Mouse (Mus musculus) liver, embryonic 13.5 days (tissue): Measurements from ENCODE around the gene Gm20604. TPM values are rescaled to one million over a fixed set of nuclear protein-coding genes. Genes with fewer than 3 reads are reported as not detected.
A peak's percentile ranks its signal among the peaks of the same experiment; 100 is the strongest.

Experiments
- ATAC-seq: fragments of 200-750 bp; cut with Nextera tagmentation; 2 replicates; pipeline ENCODE4 v1.8.0; 2017; ENCODE audit warnings: low read depth, mild to moderate bottlenecking, moderate number of reproducible peaks, moderate library complexity
- DNase-seq: peaks from one replicate; pipeline ENCODE4 v3.0.0; 2022
- H3K27ac ChIP-seq: fragments of 300-500 bp; sonication (generic); 2 replicates; pipeline ENCODE4 v1.5.1; 2015; ENCODE audit warnings: moderate library complexity, mild to moderate bottlenecking, inconsistent platforms
- H3K27me3 ChIP-seq: fragments of 300-500 bp; sonication (generic); 2 replicates; pipeline ENCODE4 v1.6.1; 2015; ENCODE audit warnings: mild to moderate bottlenecking, inconsistent platforms
- H3K36me3 ChIP-seq: fragments of 300-500 bp; sonication (generic); 2 replicates; pipeline ENCODE4 v1.6.1; 2015; ENCODE audit warnings: mild to moderate bottlenecking, inconsistent platforms
- H3K4me1 ChIP-seq: fragments of 300-500 bp; sonication (generic); replicated peaks from 2 replicates; pipeline ENCODE4 v1.6.1; 2015; ENCODE audit warnings: inconsistent platforms
- H3K4me2 ChIP-seq: fragments of 300-500 bp; sonication (generic); 2 replicates; pipeline ENCODE4 v1.6.1; 2015; ENCODE audit warnings: inconsistent platforms, mild to moderate bottlenecking, moderate library complexity
- H3K4me3 ChIP-seq: fragments of 300-500 bp; sonication (generic); replicated peaks from 2 replicates; pipeline ENCODE4 v1.5.1; 2015; ENCODE audit warnings: mild to moderate bottlenecking, inconsistent platforms
- H3K9ac ChIP-seq: fragments of 300-500 bp; sonication (generic); 2 replicates; pipeline ENCODE4 v1.6.1; 2015; ENCODE audit warnings: mild to moderate bottlenecking, inconsistent platforms
- H3K9me3 ChIP-seq: fragments of 300-500 bp; sonication (generic); replicated peaks from 2 replicates; pipeline ENCODE4 v1.6.1; 2016; ENCODE audit warnings: inconsistent platforms
- WGBS: fragments of 180-500 bp; shearing (Covaris S2); methylation state at CpG from one replicate; pipeline ENCODE4 v1.1.7; 2015; ENCODE audit not compliant: insufficient replicate concordance; 5-methylcytosine and 5-hydroxymethylcytosine counted together
- polyA plus RNA-seq: library from polyadenylated mRNA; unstranded; fragments of >200 nt; fragmentation: Nextera tagmentation; extraction: Ambion mirVana; gene quantifications from 2 replicates; pipeline ENCODE4 v1.2.1, GENCODE M21; 2015

Gm20604 gene
- polyA plus RNA-seq, 1 experiment from 2014 or later, result 11.0 TPM

DNA sequence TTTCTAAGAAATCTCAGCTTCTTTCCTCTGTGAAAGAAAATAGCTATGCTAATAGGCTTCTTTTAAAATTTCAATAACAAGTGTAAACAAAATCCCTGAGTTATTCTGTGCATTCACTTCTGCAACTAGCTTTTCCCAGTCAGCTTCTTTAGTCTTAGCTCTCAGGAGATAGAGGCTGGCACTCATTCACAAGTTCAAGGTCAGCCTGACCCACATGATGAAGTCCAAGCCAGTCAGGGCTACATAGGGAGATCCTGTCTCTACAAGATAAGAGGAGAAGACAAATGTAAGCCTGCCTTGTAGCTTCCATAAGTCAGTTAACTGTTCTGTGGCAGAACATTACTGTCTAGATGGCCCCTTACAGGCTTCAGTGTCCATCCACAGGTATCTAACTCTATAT, 5.2 kb upstream of the Gm20604 start:
- Histone ChIP-seq H3K9me3 (no peaks in the 10 kb centered on the region), H3K4me3 (no peak overlapping the region), H3K9ac (no peak overlapping the region), H3K4me1 (peaks cover 25% of the 10 kb centered on the region), H3K4me2 (no peak overlapping the region), H3K36me3 (peaks cover 62% of the 10 kb centered on the region), H3K27ac (no peak overlapping the region), H3K27me3 (no peaks in the 10 kb centered on the region)
- ATAC-seq, result no peak
- DNase-seq, result no peak

DNA sequence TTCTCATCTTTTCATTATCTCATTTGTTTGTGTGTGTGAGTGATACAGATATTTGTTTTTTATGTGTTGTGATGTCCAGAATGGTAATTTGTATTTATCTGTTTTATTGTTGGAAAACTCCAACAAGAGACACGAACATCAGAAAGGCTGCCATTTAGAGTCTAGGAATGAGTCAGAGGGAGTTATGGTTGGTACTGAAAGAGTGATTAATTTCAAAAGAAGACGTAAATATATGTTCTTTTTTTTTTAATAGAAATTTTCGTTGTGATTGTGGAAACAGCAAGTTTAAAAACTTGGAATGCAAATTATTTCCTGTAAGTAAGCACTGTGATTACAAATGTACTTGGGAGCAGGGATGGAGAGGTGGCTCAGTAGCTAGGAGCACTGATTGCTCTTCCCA, 3.2 kb upstream of the Gm20604 start:
- ATAC-seq, result no peak
- WGBS, result 78% methylated on average over 3 of the region's 3 CpGs

DNA sequence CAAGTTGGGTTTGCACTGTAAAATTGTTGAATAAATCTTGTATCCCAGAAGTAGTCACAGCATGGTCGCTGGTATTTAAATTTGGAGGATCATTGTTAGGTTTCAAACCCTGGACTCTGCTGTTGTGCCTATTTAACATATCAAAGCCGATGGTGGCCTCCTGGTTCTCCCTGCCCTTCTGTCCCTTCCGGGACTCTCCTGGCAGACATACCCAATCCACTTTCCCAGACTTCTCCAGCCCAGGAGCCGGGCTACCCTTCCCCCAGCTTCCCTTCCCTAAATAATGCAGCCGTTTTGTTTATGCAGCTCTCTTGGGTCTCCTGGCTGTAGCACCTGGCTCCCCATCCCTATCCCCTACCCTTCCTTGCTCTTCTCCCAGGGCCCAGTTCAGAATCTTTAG, 464 bp upstream of the Gm20604 start:
- Histone ChIP-seq H3K4me1 (peaks cover 43% of the 10 kb centered on the region), H3K9ac (peak overlapping the region; percentile 92), H3K4me2 (peak overlapping the region; percentile 92), H3K9me3 (no peaks in the 10 kb centered on the region), H3K36me3 (peaks cover 20% of the 10 kb centered on the region), H3K27ac (no peak overlapping the region), H3K27me3 (no peaks in the 10 kb centered on the region), H3K4me3 (peak overlapping the region; percentile 94)
- 13% methylated on average over 5 of the region's 5 CpGs for WGBS
- no peak for DNase-seq
- no peak for ATAC-seq

More for the DNA sequence above, 3.2 kb upstream of the Gm20604 start:
- H3K27me3 ChIP-seq, result no peaks in the 10 kb centered on the region
- no peaks in the 10 kb centered on the region for H3K9me3 ChIP-seq
- no peak overlapping the region for H3K27ac ChIP-seq
- no peak overlapping the region for H3K4me2 ChIP-seq
- no peak for DNase-seq
- no peak overlapping the region for H3K9ac ChIP-seq
- H3K4me1 ChIP-seq, result peaks cover 24% of the 10 kb centered on the region
- H3K4me3 ChIP-seq, result no peak overlapping the region
- peaks cover 43% of the 10 kb centered on the region for H3K36me3 ChIP-seq

DNA sequence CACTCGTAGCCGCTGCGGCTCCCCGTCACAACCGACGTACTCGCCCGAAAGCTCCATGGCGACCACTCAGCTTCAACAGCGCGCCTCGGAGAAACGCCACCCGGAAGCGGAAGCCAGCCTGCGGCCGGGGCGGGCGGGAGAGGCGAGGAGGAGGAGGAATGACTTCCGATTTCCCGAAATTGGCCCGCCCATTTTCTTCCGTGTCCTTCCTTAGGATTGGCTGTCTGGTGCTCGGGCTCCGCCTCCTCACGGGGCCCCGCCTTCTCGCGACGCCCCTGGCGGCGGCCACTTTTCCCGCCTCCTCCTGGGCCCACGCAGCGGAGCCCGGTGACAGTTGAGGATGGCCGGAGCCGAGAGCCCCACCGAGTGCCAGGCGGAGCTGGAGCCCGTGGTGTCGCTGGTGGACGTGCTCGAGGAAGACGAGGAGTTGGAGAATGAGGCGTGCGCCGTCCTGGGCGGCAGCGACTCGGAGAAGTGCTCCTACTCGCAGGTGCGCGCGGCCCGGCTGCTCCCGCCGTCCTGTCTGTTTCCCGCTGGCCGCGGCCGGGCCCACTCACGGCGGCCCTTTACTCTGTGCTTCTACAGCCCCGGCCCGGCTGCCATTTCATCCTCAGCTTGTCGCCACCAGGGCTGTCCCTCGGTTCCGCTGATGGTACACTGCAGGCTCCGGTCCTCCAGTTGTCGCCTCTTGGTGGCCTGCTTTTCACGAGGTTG, 626 bp downstream of the Gm20604 start, which contains the start of the genes Gm28051, Gon7 and Ubr7:
TSS of gene Gm28051 (minus strand) at position 77 of the 714 bp plus-strand sequence.
TSS of gene Gon7 (minus strand) at position 115 of the 714 bp plus-strand sequence.
TSS of gene Ubr7 (plus strand) at position 279 of the 714 bp plus-strand sequence.
- DNase-seq, result peak; percentile 96
- Histone ChIP-seq H3K4me1 (peaks cover 40% of the 10 kb centered on the region), H3K4me3 (peak within 1 kb of the TSS; percentile 94), H3K9ac (peak within 1 kb of the TSS; percentile 92), H3K27me3 (no peaks in the 10 kb centered on the region), H3K27ac (peak within 1 kb of the TSS; percentile 84), H3K36me3 (peaks cover 20% of the 10 kb centered on the region), H3K4me2 (peak within 1 kb of the TSS; percentile 92), H3K9me3 (no peaks in the 10 kb centered on the region)
- WGBS, result under 1% methylated on average over 73 of the region's 73 CpGs
- ATAC-seq, result peak; percentile 94

DNA sequence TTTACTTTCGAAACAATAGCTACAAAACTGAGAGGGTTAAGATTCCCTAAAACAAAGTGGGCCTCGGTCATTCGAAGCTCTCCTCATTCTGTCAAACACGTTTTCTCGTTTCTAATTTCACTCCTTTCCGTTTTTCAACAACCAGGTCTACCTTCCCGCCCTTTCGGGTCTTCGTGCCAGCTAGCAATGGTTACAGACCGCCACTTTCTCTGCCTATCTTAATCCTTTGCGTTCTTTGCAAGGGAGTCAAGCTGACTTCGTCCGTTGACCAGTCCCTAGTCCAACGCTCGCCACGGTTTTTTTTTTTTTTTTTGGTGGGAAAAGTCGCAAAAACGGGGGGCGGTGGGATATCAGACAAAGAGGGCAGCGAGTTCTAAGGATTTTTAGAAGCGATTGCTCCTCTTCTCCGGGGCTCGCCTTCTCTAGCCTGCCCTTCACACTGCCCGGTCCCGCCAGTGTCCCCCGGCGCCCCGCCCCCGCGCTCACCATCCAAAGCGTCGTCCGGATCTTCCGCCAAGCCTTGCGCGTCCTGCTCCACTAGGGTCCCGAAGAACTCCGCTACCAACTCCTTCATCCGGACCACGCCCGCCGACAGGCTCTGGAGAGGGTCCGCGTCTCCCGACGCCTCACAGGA, 1.3 kb downstream of the Gm20604 start:
- peak overlapping the region; percentile 94 for H3K4me3 ChIP-seq
- H3K9ac ChIP-seq, result peak overlapping the region; percentile 79
- peak overlapping the region; percentile 92 for H3K4me2 ChIP-seq
- H3K27me3 ChIP-seq, result no peaks in the 10 kb centered on the region
- H3K4me1 ChIP-seq, result peaks cover 40% of the 10 kb centered on the region
- no peaks in the 10 kb centered on the region for H3K9me3 ChIP-seq
- H3K36me3 ChIP-seq, result peaks cover 13% of the 10 kb centered on the region
- 2% methylated on average over 46 of the region's 46 CpGs for WGBS
- DNase-seq (no peak), ATAC-seq (peak; percentile 79)
- peak overlapping the region; percentile 84 for H3K27ac ChIP-seq

DNA sequence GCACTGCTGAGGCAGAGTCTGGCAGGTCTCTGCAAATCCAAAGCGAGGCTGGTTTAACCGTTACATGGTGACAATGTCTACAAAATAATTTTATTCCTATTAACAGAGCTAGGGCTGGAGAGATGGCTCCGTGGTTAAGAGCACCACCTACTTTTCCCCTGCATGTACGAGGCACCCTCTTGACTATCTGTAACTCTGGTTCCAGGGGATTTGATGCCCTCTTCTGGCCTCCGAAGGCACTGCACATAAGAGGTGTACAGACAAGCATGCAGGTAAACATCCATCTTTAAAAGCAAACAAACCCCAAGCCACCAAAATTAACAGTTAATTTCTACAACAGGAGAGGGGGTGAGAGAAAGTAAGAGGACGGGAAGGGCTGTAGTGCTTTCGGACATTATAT, 2.2 kb downstream of the Gm20604 start:
- H3K27me3 ChIP-seq, result no peaks in the 10 kb centered on the region

DNA sequence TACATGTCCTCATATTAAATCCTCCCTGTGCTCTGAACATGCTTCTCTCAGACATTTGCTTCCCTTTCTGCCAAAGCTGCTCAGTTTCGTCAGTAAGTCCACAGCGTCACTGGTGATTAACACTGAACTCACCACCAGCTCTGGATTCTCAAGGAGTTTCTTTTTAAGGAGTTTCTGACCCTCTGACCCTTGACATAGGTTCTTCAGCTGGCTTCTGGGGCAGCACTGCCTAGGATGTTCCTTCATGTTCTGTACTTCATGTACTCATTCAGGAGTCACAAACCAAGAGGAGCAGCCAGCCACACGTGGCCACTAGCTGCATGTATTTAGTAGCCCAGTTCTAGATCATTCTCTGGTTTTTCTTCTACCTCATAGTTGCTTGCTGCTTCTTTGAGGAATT, 10.2 kb downstream of the Gm20604 start:
- no peaks in the 10 kb centered on the region for H3K9me3 ChIP-seq
- H3K27ac ChIP-seq, result no peak overlapping the region
- H3K4me1 ChIP-seq, result peaks cover 36% of the 10 kb centered on the region
- no peaks in the 10 kb centered on the region for H3K27me3 ChIP-seq
- H3K4me2 ChIP-seq, result no peak overlapping the region
- no peak for ATAC-seq
- H3K36me3 ChIP-seq, result peaks cover 22% of the 10 kb centered on the region
- no peak overlapping the region for H3K4me3 ChIP-seq
- H3K9ac ChIP-seq, result no peak overlapping the region
- WGBS, result 74% methylated on average over 3 of the region's 3 CpGs
- DNase-seq, result no peak

More for the DNA sequence above, 2.2 kb downstream of the Gm20604 start:
- no peaks in the 10 kb centered on the region for H3K9me3 ChIP-seq
- DNase-seq (peak; percentile 54), ATAC-seq (no peak)
- peak overlapping the region; percentile 94 for H3K4me3 ChIP-seq
- peaks cover 8% of the 10 kb centered on the region for H3K36me3 ChIP-seq
- 72% methylated on average over 7 of the region's 7 CpGs for WGBS
- peaks cover 40% of the 10 kb centered on the region for H3K4me1 ChIP-seq
- H3K9ac ChIP-seq, result peak overlapping the region; percentile 79
- peak overlapping the region; percentile 84; the same call in 1 of the 2 replicates for H3K27ac ChIP-seq
- peak overlapping the region; percentile 92 for H3K4me2 ChIP-seq

DNA sequence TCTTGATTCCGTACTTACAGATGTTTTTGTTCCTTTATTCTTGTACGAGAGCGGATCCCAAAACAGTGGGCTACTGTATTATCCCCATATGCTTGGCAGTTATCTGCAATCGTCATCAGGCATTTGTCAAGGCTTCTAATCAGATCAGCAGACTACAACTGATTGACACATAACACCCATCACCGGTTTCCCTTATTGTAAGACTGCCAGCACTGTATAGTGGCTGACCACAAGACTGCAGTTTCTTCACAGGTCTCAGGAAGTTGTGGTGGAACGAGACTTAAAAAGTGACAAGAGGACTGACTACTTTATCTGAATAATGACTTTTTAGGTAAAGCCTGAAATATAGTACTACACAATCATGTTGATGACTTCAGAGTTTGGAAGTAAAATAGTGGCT, 13.6 kb downstream of the Gm20604 start:
- H3K9me3 ChIP-seq, result no peaks in the 10 kb centered on the region
- 13% methylated on average over 6 of the region's 6 CpGs for WGBS
- no peak for DNase-seq
- peak overlapping the region; percentile 93 for H3K4me3 ChIP-seq
- no peak for ATAC-seq
- peak overlapping the region; percentile 96 for H3K27ac ChIP-seq
- H3K36me3 ChIP-seq, result peaks cover 25% of the 10 kb centered on the region
- peak overlapping the region; percentile 81 for H3K4me2 ChIP-seq
- no peaks in the 10 kb centered on the region for H3K27me3 ChIP-seq
- H3K4me1 ChIP-seq, result peaks cover 50% of the 10 kb centered on the region
- peak overlapping the region; percentile 93 for H3K9ac ChIP-seq

DNA sequence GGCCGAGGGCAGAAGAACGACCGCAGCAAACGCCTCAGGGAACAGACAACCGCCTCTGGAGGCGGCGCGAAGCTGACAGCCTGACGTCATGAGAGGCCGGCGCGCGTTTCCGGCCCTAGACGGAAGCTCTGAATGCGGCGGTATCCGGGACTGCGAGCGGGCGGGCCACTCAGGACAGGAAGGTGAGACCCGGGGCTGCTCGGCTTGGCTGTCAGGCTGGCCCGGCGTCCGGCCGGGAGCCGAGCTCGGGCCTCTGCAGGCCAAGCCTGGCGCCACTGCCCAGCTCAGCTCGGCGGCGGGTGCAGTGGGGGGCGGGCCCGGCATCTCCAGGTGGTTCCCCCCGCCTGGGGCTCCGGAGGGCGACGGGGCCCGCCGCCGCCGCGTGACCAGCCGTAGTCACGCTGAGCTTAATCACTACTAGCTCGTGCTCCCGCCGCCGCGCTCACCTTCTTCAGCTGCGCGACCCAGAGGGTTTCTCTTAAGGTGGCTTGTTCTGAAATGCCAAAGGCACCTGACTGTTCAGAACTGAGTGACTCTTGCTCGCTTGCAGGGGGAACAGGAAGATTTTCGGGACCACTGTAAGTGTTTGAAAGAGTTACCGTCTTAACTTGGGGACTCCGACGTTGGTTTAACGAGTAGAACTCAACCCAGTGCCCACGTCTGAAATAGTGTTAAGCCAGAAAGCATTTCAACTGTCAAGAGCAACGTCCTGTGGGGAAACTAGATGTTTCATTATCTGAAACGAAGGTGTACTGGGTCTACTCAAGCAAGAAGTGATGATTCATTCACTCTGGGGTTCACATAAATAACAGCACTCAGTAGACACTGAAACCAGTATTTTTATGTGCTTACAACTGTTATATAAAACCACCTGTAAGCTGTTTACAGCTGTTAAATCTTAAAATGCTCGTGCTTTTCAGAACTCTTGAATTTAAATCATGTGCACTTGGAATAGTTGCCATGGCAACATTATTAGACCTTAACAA, 14.6 kb downstream of the Gm20604 start, which contains the start of the genes Moap1 and Tmem251:
TSS of gene Moap1 (minus strand) at position 73 of the 986 bp plus-strand sequence.
TSS of gene Tmem251 (plus strand) at position 174 of the 986 bp plus-strand sequence.
- H3K27me3 ChIP-seq, result no peaks in the 10 kb centered on the region
- ATAC-seq (peak; percentile 96), DNase-seq (peak; percentile 86)
- H3K9me3 ChIP-seq, result no peaks in the 10 kb centered on the region
- peak within 1 kb of the TSS; percentile 81 for H3K4me2 ChIP-seq
- peak within 1 kb of the TSS; percentile 93 for H3K4me3 ChIP-seq
- H3K36me3 ChIP-seq, result peaks cover 19% of the 10 kb centered on the region
- H3K9ac ChIP-seq, result peak within 1 kb of the TSS; percentile 93
- 1% methylated on average over 60 of the region's 63 CpGs for WGBS
- H3K4me1 ChIP-seq, result peaks cover 45% of the 10 kb centered on the region
- H3K27ac ChIP-seq, result peak within 1 kb of the TSS; percentile 96

DNA sequence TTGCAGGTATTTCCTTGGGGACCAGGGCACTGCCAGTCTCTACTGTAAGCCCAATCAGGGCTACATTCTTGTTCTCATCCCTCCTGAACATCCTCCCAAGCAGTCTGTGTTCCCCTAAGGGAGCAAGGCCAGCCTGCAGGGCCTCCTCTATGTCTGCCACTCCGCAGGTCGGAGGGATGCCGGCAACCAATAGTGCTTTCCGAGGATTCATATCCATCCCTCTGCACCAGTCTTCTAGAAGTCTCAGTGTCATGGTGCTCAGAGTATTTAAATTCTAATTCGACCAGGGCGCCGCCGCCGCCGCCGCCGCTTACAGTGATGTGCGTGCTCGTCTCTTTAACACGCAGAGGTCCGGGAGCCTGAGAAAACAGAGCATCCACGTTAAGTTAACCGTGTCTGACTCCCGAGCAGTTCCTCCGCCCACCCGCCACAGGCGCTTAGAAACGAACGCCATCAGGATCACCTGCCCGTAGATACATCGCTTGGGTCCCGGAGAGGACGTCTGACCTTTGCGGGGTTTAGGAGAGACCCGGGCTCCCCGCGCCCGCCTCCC, 15.4 kb downstream of the Gm20604 start:
- H3K9ac ChIP-seq, result peak overlapping the region; percentile 93
- no peaks in the 10 kb centered on the region for H3K27me3 ChIP-seq
- DNase-seq (no peak), ATAC-seq (peak; percentile 53)
- 2% methylated on average over 33 of the region's 33 CpGs for WGBS
- peaks cover 11% of the 10 kb centered on the region for H3K36me3 ChIP-seq
- peak overlapping the region; percentile 93 for H3K4me3 ChIP-seq
- H3K9me3 ChIP-seq, result no peaks in the 10 kb centered on the region
- peak overlapping the region; percentile 81 for H3K4me2 ChIP-seq
- peak overlapping the region; percentile 96 for H3K27ac ChIP-seq
- peaks cover 38% of the 10 kb centered on the region for H3K4me1 ChIP-seq
